Mouse (Mus musculus): ENCODE measurements around the gene Syt16. TPM values are rescaled to one million over a fixed set of nuclear protein-coding genes. Genes with fewer than 3 reads are reported as not detected.

The Syt16 gene
- polyA plus RNA-seq, 1 experiment from 2014 or later, result 0.04 TPM

DNA sequence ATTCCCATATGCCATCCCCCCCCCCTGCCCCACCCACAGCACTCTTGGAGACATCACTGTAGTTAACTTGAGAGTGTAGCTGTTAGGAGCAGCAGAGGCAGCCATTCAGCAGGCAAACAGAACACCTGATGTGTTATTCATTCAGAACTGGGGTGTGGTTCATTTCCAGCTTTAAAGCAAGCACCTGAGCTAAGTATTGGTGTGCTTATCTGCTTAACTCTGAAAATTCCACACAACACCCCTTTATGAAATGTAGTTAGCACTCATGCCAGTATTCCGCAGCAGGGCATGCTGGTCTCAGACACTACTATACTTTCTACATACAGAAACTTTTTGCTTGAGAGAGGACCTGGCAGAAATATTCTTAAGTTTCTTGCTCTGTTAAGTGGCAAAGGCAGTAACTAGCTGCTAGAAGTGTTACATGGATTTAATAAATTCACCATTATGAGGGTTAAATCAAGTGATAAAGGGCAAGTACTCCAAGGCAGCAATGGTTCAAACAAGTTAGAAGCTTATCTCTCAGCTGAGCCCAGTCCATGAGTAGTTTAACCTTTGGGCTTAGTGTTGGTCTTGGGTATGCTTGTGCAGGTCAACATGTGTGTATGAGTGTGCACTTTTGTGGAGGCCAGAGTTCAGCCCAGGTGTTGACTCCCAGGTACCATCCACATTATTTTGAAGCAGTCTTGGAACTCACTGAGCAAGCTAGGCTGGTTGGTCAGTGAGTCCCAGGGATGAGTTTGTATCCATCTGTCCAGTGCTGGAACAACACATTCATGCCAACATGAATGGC lies 92.1 kb downstream of the Syt16 start:
- peak; percentile 84 for ATAC-seq
- TF ChIP-seq CTCF (IDR thresholded peaks at IDR 0.05) (no peak), EP300 (IDR thresholded peaks at IDR 0.05) (peak; percentile 60)
- WGBS, result 73% methylated on average over 1 of the region's 1 CpGs

DNA sequence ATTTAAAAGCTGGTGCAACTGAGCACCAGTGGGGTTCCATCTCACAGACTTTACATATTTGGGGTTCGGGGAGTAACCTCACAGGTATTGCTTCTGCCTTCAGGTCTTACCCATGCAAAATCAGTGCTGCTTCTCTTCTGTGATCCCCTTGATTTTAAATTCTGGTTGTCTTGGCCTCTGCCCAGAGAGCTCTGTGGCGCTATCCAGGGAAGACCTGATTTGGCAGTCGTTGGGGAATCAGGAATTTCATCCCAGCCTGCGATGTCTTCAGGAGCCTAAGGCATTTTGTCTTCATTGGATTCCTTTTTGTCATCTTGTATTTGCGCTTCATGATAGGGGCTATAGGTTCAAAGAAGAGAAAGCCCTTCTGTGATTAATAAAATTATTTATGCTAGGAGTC lies 95.1 kb downstream of the Syt16 start:
- Histone ChIP-seq H3K27ac (ENCODE audit: low read length) (no peak overlapping the region), H3K4me2 (replicated peaks; ENCODE audit: low read depth, low read length) (no peak overlapping the region), H3K9me3 (ENCODE audit: low read length) (no peaks in the 10 kb centered on the region), H3K9ac (replicated peaks; ENCODE audit: low read depth) (no peak overlapping the region), H3K4me3 (ENCODE audit: low read depth, low read length) (no peak overlapping the region), H3K27me3 (replicated peaks; ENCODE audit: insufficient read depth, low read length) (no peaks in the 10 kb centered on the region), H3K36me3 (ENCODE audit: insufficient read depth, low read length) (no peaks in the 10 kb centered on the region), H3K4me1 (ENCODE audit: insufficient read depth, low read depth, low read length) (no peaks in the 10 kb centered on the region)
- no peak for TF ChIP-seq CTCF (IDR thresholded peaks at IDR 0.05)
- no peak for TF ChIP-seq EP300 (IDR thresholded peaks at IDR 0.05)
- ATAC-seq (no peak), DNase-seq (ENCODE audit: low spot score) (no peak)
- WGBS, result 65% methylated on average over 5 of the region's 5 CpGs

More for the DNA sequence above, 92.1 kb downstream of the Syt16 start:
- no peaks in the 10 kb centered on the region for H3K27me3 ChIP-seq (replicated peaks; ENCODE audit: insufficient read depth, low read length)
- DNase-seq (ENCODE audit: low spot score), result peak; percentile 56
- no peak overlapping the region for H3K9ac ChIP-seq (replicated peaks; ENCODE audit: low read depth)
- no peaks in the 10 kb centered on the region for H3K36me3 ChIP-seq (ENCODE audit: insufficient read depth, low read length)
- no peak overlapping the region for H3K4me3 ChIP-seq (ENCODE audit: low read depth, low read length)
- no peaks in the 10 kb centered on the region for H3K4me1 ChIP-seq (ENCODE audit: insufficient read depth, low read depth, low read length)
- no peaks in the 10 kb centered on the region for H3K9me3 ChIP-seq (ENCODE audit: low read length)
- H3K27ac ChIP-seq (ENCODE audit: low read length), result no peak overlapping the region
- no peak overlapping the region for H3K4me2 ChIP-seq (replicated peaks; ENCODE audit: low read depth, low read length)

DNA sequence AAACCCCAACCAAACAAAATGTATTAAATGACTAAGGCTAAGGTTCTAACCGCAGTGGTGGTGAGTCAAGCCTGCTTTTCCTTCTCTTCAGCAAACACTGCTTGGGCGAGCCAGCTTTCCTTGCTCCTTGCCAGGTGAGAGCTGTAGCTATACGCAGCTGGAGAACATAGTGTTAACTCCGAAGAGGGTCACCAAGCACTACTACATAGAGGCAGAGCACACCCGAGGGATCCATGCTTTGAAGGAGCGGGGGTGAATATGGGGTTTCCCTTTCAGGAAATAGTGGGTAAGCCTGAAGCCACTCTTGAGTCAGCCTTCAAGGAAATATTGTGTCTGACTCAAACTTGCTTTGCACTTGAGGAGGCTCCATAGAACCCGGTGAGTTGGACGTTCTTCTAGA lies 95.6 kb downstream of the Syt16 start:
- Histone ChIP-seq H3K9me3 (ENCODE audit: low read length) (no peaks in the 10 kb centered on the region), H3K4me3 (ENCODE audit: low read depth, low read length) (no peak overlapping the region), H3K4me1 (ENCODE audit: insufficient read depth, low read depth, low read length) (no peaks in the 10 kb centered on the region), H3K36me3 (ENCODE audit: insufficient read depth, low read length) (no peaks in the 10 kb centered on the region), H3K27ac (ENCODE audit: low read length) (no peak overlapping the region), H3K27me3 (replicated peaks; ENCODE audit: insufficient read depth, low read length) (no peaks in the 10 kb centered on the region), H3K4me2 (replicated peaks; ENCODE audit: low read depth, low read length) (no peak overlapping the region), H3K9ac (replicated peaks; ENCODE audit: low read depth) (no peak overlapping the region)
- no peak for TF ChIP-seq EP300 (IDR thresholded peaks at IDR 0.05)
- no peak for TF ChIP-seq CTCF (IDR thresholded peaks at IDR 0.05)
- 50% methylated on average over 8 of the region's 8 CpGs for WGBS
- DNase-seq (ENCODE audit: low spot score), result no peak
- no peak; the same call in 1 of the 2 replicates for ATAC-seq

DNA sequence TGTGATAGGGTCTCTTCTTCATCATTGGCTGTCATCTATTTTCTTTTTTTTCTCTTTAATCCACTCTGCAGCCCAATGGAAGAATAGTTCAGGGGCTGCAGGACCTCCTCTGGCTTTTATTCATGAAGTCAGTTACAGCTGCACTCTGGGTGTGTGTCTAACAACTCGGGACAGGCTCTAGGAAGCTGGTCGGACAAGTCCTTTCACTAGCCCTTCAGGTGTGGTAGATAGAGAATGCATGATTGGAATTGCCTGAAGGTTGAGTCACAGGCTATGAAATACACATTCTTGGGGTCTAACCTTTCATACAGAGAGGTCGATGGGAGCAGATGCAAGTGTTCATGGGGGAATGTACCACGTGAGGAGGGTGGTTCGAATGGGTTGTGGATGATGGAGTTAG lies 97.2 kb downstream of the Syt16 start:
- no peaks in the 10 kb centered on the region for H3K36me3 ChIP-seq (ENCODE audit: insufficient read depth, low read length)
- no peaks in the 10 kb centered on the region for H3K9me3 ChIP-seq (ENCODE audit: low read length)
- H3K4me1 ChIP-seq (ENCODE audit: insufficient read depth, low read depth, low read length), result no peaks in the 10 kb centered on the region
- H3K27me3 ChIP-seq (replicated peaks; ENCODE audit: insufficient read depth, low read length), result no peaks in the 10 kb centered on the region
- DNase-seq (ENCODE audit: low spot score) (no peak), ATAC-seq (no peak)
- H3K4me3 ChIP-seq (ENCODE audit: low read depth, low read length), result no peak overlapping the region
- no peak overlapping the region for H3K4me2 ChIP-seq (replicated peaks; ENCODE audit: low read depth, low read length)
- TF ChIP-seq EP300 (IDR thresholded peaks at IDR 0.05), result no peak
- TF ChIP-seq CTCF (IDR thresholded peaks at IDR 0.05), result no peak
- H3K27ac ChIP-seq (ENCODE audit: low read length), result no peak overlapping the region
- 60% methylated on average over 5 of the region's 5 CpGs for WGBS
- no peak overlapping the region for H3K9ac ChIP-seq (replicated peaks; ENCODE audit: low read depth)

DNA sequence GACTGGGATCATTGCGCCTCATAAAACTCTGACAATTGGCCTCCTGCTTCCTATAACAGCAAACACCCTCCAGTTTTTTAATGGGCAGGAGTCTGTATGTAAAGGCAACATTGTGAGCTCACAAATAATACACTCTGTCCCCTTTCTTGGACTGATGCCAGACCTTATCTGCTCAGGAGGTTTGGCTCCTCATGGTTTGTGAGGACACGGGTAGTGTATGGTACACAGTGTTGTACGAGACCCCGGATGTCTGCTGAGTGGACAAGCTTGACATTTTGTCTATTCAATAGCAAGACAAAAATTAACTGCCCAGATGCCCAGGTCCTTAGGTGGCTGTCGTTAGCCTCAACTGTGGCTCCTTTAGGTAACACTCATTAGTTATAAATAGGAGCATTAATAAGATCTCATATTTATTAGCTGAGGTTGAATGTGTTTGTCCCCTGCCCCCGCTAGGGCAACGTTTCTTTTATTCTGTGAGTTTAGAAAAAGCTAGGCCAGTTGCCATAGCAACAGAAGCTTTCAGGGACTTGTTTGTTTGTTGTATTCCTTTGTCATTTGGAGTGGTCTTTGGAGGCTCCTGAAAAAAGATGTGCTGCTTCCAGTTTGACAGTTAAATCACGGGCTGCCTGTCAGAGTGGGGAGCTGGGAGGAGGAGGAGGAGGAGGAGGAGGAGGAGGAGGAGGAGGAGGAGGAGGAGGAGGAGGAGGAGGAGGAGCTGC lies 101.3 kb downstream of the Syt16 start:
- no peak for TF ChIP-seq CTCF (IDR thresholded peaks at IDR 0.05)
- no peak for TF ChIP-seq EP300 (IDR thresholded peaks at IDR 0.05)
- no peak for ATAC-seq
- Histone ChIP-seq H3K9ac (replicated peaks; ENCODE audit: low read depth) (no peak overlapping the region), H3K9me3 (ENCODE audit: low read length) (no peaks in the 10 kb centered on the region), H3K27ac (ENCODE audit: low read length) (no peak overlapping the region), H3K4me3 (ENCODE audit: low read depth, low read length) (no peak overlapping the region), H3K4me1 (ENCODE audit: insufficient read depth, low read depth, low read length) (no peaks in the 10 kb centered on the region), H3K27me3 (replicated peaks; ENCODE audit: insufficient read depth, low read length) (no peaks in the 10 kb centered on the region), H3K36me3 (ENCODE audit: insufficient read depth, low read length) (no peaks in the 10 kb centered on the region), H3K4me2 (replicated peaks; ENCODE audit: low read depth, low read length) (no peak overlapping the region)
- no peak for DNase-seq (ENCODE audit: low spot score)
- WGBS, result 41% methylated on average over 8 of the region's 8 CpGs

DNA sequence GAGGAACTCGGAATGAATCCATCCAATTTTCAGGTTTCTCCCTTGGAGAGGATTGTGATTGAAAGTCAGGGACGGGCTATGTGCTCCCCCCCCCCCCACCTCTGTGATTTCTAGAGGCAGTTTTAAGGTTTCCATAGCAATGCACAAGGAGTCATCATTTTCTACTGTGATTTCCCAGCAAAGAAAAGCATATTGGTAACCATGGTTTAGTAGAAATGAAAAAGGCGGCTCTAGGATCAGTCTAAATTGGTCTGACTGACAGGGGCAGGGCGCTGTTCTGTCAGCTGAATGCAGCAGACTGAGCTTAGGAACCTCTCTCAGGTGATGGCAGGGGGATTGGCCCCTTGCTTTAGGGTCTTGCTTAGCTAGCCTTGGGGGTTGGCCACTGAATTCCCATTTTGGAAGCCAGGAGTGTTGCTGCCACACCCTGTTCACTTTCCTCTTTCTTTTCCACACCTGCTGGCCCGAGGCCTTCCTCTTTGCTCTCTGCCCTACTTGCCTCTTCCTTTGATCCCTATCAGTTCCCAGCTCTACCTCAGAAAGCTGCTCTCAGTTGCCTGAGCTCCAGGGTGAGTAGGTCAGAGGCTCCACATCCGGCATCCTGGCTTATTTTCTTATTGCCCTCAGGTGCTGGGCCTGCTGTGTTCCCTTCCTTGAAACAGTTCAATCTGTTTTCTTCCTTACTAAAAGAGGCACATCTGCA lies 108.5 kb downstream of the Syt16 start:
- ATAC-seq, result no peak

More for the DNA sequence above, 108.5 kb downstream of the Syt16 start:
- Histone ChIP-seq H3K27me3 (replicated peaks; ENCODE audit: insufficient read depth, low read length) (no peaks in the 10 kb centered on the region), H3K27ac (ENCODE audit: low read length) (no peak overlapping the region), H3K9me3 (ENCODE audit: low read length) (no peaks in the 10 kb centered on the region), H3K4me2 (replicated peaks; ENCODE audit: low read depth, low read length) (no peak overlapping the region), H3K4me3 (ENCODE audit: low read depth, low read length) (no peak overlapping the region), H3K36me3 (ENCODE audit: insufficient read depth, low read length) (no peaks in the 10 kb centered on the region), H3K4me1 (ENCODE audit: insufficient read depth, low read depth, low read length) (no peaks in the 10 kb centered on the region), H3K9ac (replicated peaks; ENCODE audit: low read depth) (no peak overlapping the region)
- no peak for DNase-seq (ENCODE audit: low spot score)
- no peak for TF ChIP-seq EP300 (IDR thresholded peaks at IDR 0.05)
- TF ChIP-seq CTCF (IDR thresholded peaks at IDR 0.05), result no peak
- 69% methylated on average over 6 of the region's 6 CpGs for WGBS

Measured in lung, postnatal 0 days (tissue).